Mouse (Mus musculus) forebrain, embryonic 15.5 days (tissue): ENCODE data around the gene Map3k12. TPM values are rescaled to one million over a fixed set of nuclear protein-coding genes. Genes with fewer than 3 reads are reported as not detected.

Source experiments
- polyA plus RNA-seq: library from polyadenylated mRNA; unstranded; fragments of >200 nt; fragmentation: Nextera tagmentation; extraction: Ambion mirVana; gene quantifications from 2 replicates; pipeline ENCODE4 v1.2.1, GENCODE M21; 2015

The Map3k12 gene
- polyA plus RNA-seq, 1 experiment from 2014 or later, result 55.9 TPM

Other genes with a start within 250 kb of the Map3k12 start
- not detected in 2 replicates for gene Gm9918, start 246.5 kb downstream of the Map3k12 start, polyA plus RNA-seq
- 50.1 and 51.5 TPM in 2 replicates for gene Mfsd5, start 237.6 kb downstream of the Map3k12 start, polyA plus RNA-seq
- 10.2 and 15.2 TPM in 2 replicates for gene Espl1, start 220.8 kb downstream of the Map3k12 start, polyA plus RNA-seq
- 467 and 474 TPM in 2 replicates for gene Pfdn5, start 190.9 kb downstream of the Map3k12 start, polyA plus RNA-seq
- gene Myg1, start 185.4 kb downstream of the Map3k12 start, polyA plus RNA-seq, result 98.2 and 108 TPM in 2 replicates
- gene Aaas, start 166.3 kb downstream of the Map3k12 start, polyA plus RNA-seq, result 42.6 and 44.9 TPM in 2 replicates
- 0.36 and 0.40 TPM in 2 replicates for gene Sp7, start 149.9 kb downstream of the Map3k12 start, polyA plus RNA-seq
- gene Sp1, start 110.9 kb downstream of the Map3k12 start, polyA plus RNA-seq, result 5.4 and 5.6 TPM in 2 replicates
- gene Amhr2, start 71.7 kb downstream of the Map3k12 start, polyA plus RNA-seq, result 0.15 and 0.83 TPM in 2 replicates
- 85.8 and 89.1 TPM in 2 replicates for gene Prr13, start 58.0 kb downstream of the Map3k12 start, polyA plus RNA-seq
- gene Pcbp2, start 46.5 kb downstream of the Map3k12 start, polyA plus RNA-seq, result 155 and 161 TPM in 2 replicates
- gene Gm10337, start 13.3 kb downstream of the Map3k12 start, polyA plus RNA-seq, result 6.0 and 6.1 TPM in 2 replicates
- gene Tarbp2, start 1.1 kb upstream of the Map3k12 start, polyA plus RNA-seq, result 102 and 103 TPM in 2 replicates
- gene Npff, start 7.9 kb upstream of the Map3k12 start, polyA plus RNA-seq, result 2.4 and 2.5 TPM in 2 replicates
- gene Gm28047, start 108.0 kb upstream of the Map3k12 start, polyA plus RNA-seq, result not detected in 2 replicates
- gene Atf7, start 108.4 kb upstream of the Map3k12 start, polyA plus RNA-seq, result 24.6 and 25.1 TPM in 2 replicates
- 56.8 and 62.4 TPM in 2 replicates for gene Atp5g2, start 155.3 kb upstream of the Map3k12 start, polyA plus RNA-seq
- gene Calcoco1, start 205.1 kb upstream of the Map3k12 start, polyA plus RNA-seq, result 72.1 and 74.5 TPM in 2 replicates